Mouse (Mus musculus) neural tube, embryonic 11.5 days (tissue): ENCODE data around the gene Itk. TPM values are rescaled to one million over a fixed set of nuclear protein-coding genes. Genes with fewer than 3 reads are reported as not detected.

Experiments
- ATAC-seq: fragments of 200-750 bp; cut with Nextera tagmentation; 2 replicates; pipeline ENCODE4 v1.8.0; 2017; ENCODE audit warnings: moderate number of reproducible peaks, mild to moderate bottlenecking, moderate TSS enrichment, moderate library complexity; ENCODE audit not compliant: insufficient read depth, low FRiP score, low TSS enrichment
- DNase-seq: peaks from one replicate; pipeline ENCODE4 v3.0.0-alpha.2; 2015; ENCODE audit warnings: low spot score
- H3K27ac ChIP-seq: fragments of 300-500 bp; sonication (generic); 2 replicates; pipeline ENCODE4 v1.5.1; 2014; ENCODE audit warnings: low read depth, mild to moderate bottlenecking, low read length
- H3K27me3 ChIP-seq: fragments of 300-500 bp; sonication (generic); 2 replicates; pipeline ENCODE4 v1.6.1; 2014; ENCODE audit warnings: mild to moderate bottlenecking, low read length, mixed read lengths; ENCODE audit not compliant: control insufficient read depth, insufficient read depth
- H3K36me3 ChIP-seq: fragments of 300-500 bp; sonication (generic); 2 replicates; pipeline ENCODE4 v1.6.1; 2014; ENCODE audit warnings: mild to moderate bottlenecking, low read length, moderate library complexity, mixed read lengths; ENCODE audit not compliant: control insufficient read depth, insufficient read depth
- H3K4me1 ChIP-seq: fragments of 300-500 bp; sonication (generic); 2 replicates; pipeline ENCODE4 v1.6.1; 2014; ENCODE audit warnings: low read length, mixed read lengths; ENCODE audit not compliant: control insufficient read depth, insufficient read depth
- H3K4me2 ChIP-seq: fragments of 300-500 bp; sonication (generic); 2 replicates; pipeline ENCODE4 v1.6.1; 2014; ENCODE audit warnings: low read depth, mild to moderate bottlenecking, moderate library complexity
- H3K4me3 ChIP-seq: fragments of 300-500 bp; sonication (generic); 2 replicates; pipeline ENCODE4 v1.5.1; 2014; ENCODE audit warnings: low read depth, low read length
- H3K9ac ChIP-seq: fragments of 300-500 bp; sonication (generic); 2 replicates; pipeline ENCODE4 v1.6.1; 2014; ENCODE audit warnings: mild to moderate bottlenecking, low read length
- H3K9me3 ChIP-seq: fragments of 300-500 bp; sonication (generic); 2 replicates; pipeline ENCODE4 v1.6.1; 2016; ENCODE audit warnings: low read length; ENCODE audit not compliant: control insufficient read depth
- WGBS: fragments of 180-500 bp; shearing (Covaris S2); extraction: QIAGEN DNeasy Blood & Tissue Kit; methylation state at CpG from one replicate; pipeline ENCODE4 v1.1.7; 2014; 5-methylcytosine and 5-hydroxymethylcytosine counted together
- polyA plus RNA-seq: library from polyadenylated mRNA; unstranded; fragments of >200 nt; fragmentation: Nextera tagmentation; extraction: Ambion mirVana; gene quantifications from 2 replicates; pipeline ENCODE4 v1.2.1, GENCODE M21; 2014

The Itk gene
- polyA plus RNA-seq, 1 experiment from 2014 or later = not detected

GRCm38 (mm10) chr11:46326271-46327015 is 62.9 kb downstream of the Itk start:
- Histone ChIP-seq H3K27ac (no peak overlapping the region), H3K36me3 (no peaks in the 10 kb centered on the region), H3K27me3 (no peaks in the 10 kb centered on the region), H3K9me3 (no peaks in the 10 kb centered on the region), H3K9ac (no peak overlapping the region), H3K4me3 (no peak overlapping the region), H3K4me1 (no peaks in the 10 kb centered on the region), H3K4me2 (no peak overlapping the region)
- ATAC-seq = no peak
- DNase-seq = no peak
- WGBS = 91% methylated on average over 16 of the region's 16 CpGs

- DNase-seq = no peak
- H3K27me3 ChIP-seq = no peaks in the 10 kb centered on the region
- H3K4me3 ChIP-seq = no peak overlapping the region
- no peaks in the 10 kb centered on the region for H3K9me3 ChIP-seq
- H3K27ac ChIP-seq = no peak overlapping the region
- H3K36me3 ChIP-seq = no peaks in the 10 kb centered on the region
- no peak overlapping the region for H3K9ac ChIP-seq
- H3K4me1 ChIP-seq = no peaks in the 10 kb centered on the region
- ATAC-seq = no peak
- WGBS = 64% methylated on average over 7 of the region's 7 CpGs
- H3K4me2 ChIP-seq = no peak overlapping the region
Measured at GRCm38 (mm10) chr11:46321559-46321958, 67.8 kb downstream of the Itk start.

GRCm38 (mm10) chr11:46314534-46314933 is 74.8 kb downstream of the Itk start:
- Histone ChIP-seq H3K9me3 (no peaks in the 10 kb centered on the region), H3K9ac (no peak overlapping the region), H3K4me1 (peaks cover 12% of the 10 kb centered on the region), H3K4me3 (no peak overlapping the region), H3K4me2 (no peak overlapping the region), H3K27ac (no peak overlapping the region), H3K27me3 (no peaks in the 10 kb centered on the region), H3K36me3 (no peaks in the 10 kb centered on the region)
- DNase-seq (no peak), ATAC-seq (no peak)
- WGBS = 84% methylated on average over 7 of the region's 7 CpGs

- no peak for ATAC-seq
- H3K9me3 ChIP-seq = no peaks in the 10 kb centered on the region
- WGBS = 88% methylated on average over 6 of the region's 6 CpGs
- no peak overlapping the region for H3K27ac ChIP-seq
- H3K27me3 ChIP-seq = no peaks in the 10 kb centered on the region
- H3K4me1 ChIP-seq = peaks cover 14% of the 10 kb centered on the region
- H3K36me3 ChIP-seq = no peaks in the 10 kb centered on the region
- no peak for DNase-seq
- H3K9ac ChIP-seq = no peak overlapping the region
- no peak overlapping the region for H3K4me3 ChIP-seq
- no peak overlapping the region for H3K4me2 ChIP-seq
Measured at GRCm38 (mm10) chr11:46313851-46314250, 75.5 kb downstream of the Itk start.

GRCm38 (mm10) chr11:46312523-46313035 is 76.7 kb downstream of the Itk start, which contains the start of gene Cyfip2:
TSS of gene Cyfip2 (minus strand) at chr11:46312859.
- peak within 1 kb of the TSS; percentile 72 for H3K27ac ChIP-seq
- peak within 1 kb of the TSS; percentile 74 for H3K9ac ChIP-seq
- H3K36me3 ChIP-seq = no peaks in the 10 kb centered on the region
- H3K4me3 ChIP-seq = peak within 1 kb of the TSS; percentile 77
- ATAC-seq (peak; percentile 21; the same call in 1 of the 2 replicates), DNase-seq (no peak)
- H3K9me3 ChIP-seq = no peaks in the 10 kb centered on the region
- H3K4me1 ChIP-seq = peaks cover 14% of the 10 kb centered on the region
- 7% methylated on average over 14 of the region's 14 CpGs for WGBS
- H3K4me2 ChIP-seq = peak within 1 kb of the TSS; percentile 93
- no peaks in the 10 kb centered on the region for H3K27me3 ChIP-seq

GRCm38 (mm10) chr11:46311703-46312522 is 77.4 kb downstream of the Itk start:
- ATAC-seq = peak; percentile 86
- DNase-seq = peak; percentile 87
- under 1% methylated on average over 52 of the region's 71 CpGs for WGBS
- Histone ChIP-seq H3K27ac (peak overlapping the region; percentile 72), H3K36me3 (no peaks in the 10 kb centered on the region), H3K27me3 (no peaks in the 10 kb centered on the region), H3K9me3 (no peaks in the 10 kb centered on the region), H3K4me2 (peak overlapping the region; percentile 93), H3K4me1 (peaks cover 14% of the 10 kb centered on the region), H3K9ac (peak overlapping the region; percentile 74), H3K4me3 (peak overlapping the region; percentile 77)

GRCm38 (mm10) chr11:46311181-46311702 is 78.1 kb downstream of the Itk start:
- WGBS = 12% methylated on average over 14 of the region's 14 CpGs
- ATAC-seq = no peak

GRCm38 (mm10) chr11:46310647-46311063 is 78.7 kb downstream of the Itk start:
- no peaks in the 10 kb centered on the region for H3K9me3 ChIP-seq
- no peak overlapping the region for H3K9ac ChIP-seq
- ATAC-seq = no peak
- peaks cover 14% of the 10 kb centered on the region for H3K4me1 ChIP-seq
- peak overlapping the region; percentile 93 for H3K4me2 ChIP-seq
- H3K27me3 ChIP-seq = no peaks in the 10 kb centered on the region
- peak overlapping the region; percentile 77 for H3K4me3 ChIP-seq
- WGBS = 79% methylated on average over 5 of the region's 5 CpGs
- H3K36me3 ChIP-seq = no peaks in the 10 kb centered on the region
- no peak overlapping the region; the same call in 1 of the 2 replicates for H3K27ac ChIP-seq
- no peak for DNase-seq

More at GRCm38 (mm10) chr11:46311181-46311702, 78.1 kb downstream of the Itk start:
- peak; percentile 20 for DNase-seq
- Histone ChIP-seq H3K4me2 (peak overlapping the region; percentile 93), H3K36me3 (no peaks in the 10 kb centered on the region), H3K4me3 (peak overlapping the region; percentile 77), H3K9ac (peak overlapping the region; percentile 74), H3K9me3 (no peaks in the 10 kb centered on the region), H3K27ac (no peak overlapping the region), H3K4me1 (peaks cover 14% of the 10 kb centered on the region), H3K27me3 (no peaks in the 10 kb centered on the region)
